Mouse (Mus musculus) common myeloid progenitor, adult 5-6 weeks (primary cell): ENCODE data around the gene 4932438A13Rik. TPM values are rescaled to one million over a fixed set of nuclear protein-coding genes. Genes with fewer than 3 reads are reported as not detected.

ENCODE experiments used
- ATAC-seq: replicated peaks from 2 replicates; pipeline ENCODE4 v1.8.0; 2016; ENCODE audit warnings: low read depth, mild to moderate bottlenecking, moderate TSS enrichment, inconsistent platforms; ENCODE audit not compliant: poor library complexity, severe bottlenecking
- total RNA-seq: library from RNA; stranded (forward); fragments of 200-1000, 187-1606 nt; gene quantifications from 2 replicates; pipeline ENCODE4 v1.2.3, GENCODE M21; 2017

Gene 4932438A13Rik
- total RNA-seq, 1 experiment from 2014 or later, result 67.3 TPM

DNA sequence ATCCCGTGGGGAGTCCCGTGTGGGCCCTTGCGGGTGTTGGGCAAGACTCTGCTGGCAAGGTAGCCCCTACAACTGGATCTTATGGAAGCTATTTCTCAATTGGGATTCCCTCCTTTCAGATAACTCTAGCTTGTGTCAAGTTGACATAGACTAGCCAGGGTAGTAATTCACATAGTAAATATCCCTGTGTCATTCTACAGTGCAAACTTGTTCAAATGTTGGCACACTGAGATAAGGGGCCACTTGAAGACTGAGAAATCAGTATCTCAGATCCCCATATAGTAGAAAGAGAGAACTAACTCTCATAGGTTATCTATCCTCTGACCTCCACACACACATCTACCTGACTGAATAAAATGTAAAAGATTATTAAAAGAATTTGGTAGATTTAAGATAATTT is 42.5 kb downstream of the 4932438A13Rik start:
- ATAC-seq, result no peak

GRCm38 (mm10) chr3:36917832-36918231 is 54.9 kb downstream of the 4932438A13Rik start:
- ATAC-seq, result no peak

GRCm38 (mm10) chr3:36918322-36918721 is 55.4 kb downstream of the 4932438A13Rik start:
- no peak for ATAC-seq

GRCm38 (mm10) chr3:36941572-36941971 is 78.7 kb downstream of the 4932438A13Rik start:
- no peak for ATAC-seq

DNA sequence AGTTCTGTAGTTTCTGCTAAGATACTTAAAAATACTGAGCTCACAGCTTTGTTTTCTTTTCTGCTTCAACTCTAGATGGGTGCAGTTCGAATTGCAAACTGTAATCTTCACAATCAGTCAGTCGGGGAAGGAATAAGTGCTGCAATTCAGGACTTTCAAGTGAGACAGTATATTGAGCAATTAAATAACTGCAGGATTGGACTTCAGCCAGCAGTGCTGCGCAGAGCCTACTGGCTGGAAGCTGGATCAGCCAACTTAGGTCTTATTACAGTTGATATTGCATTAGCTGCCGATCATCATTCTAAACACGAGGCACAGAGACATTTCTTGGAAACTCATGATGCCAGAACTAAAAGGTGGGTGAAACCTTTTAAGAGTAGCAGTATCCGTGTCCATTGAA is 79.2 kb downstream of the 4932438A13Rik start:
- no peak for ATAC-seq

DNA sequence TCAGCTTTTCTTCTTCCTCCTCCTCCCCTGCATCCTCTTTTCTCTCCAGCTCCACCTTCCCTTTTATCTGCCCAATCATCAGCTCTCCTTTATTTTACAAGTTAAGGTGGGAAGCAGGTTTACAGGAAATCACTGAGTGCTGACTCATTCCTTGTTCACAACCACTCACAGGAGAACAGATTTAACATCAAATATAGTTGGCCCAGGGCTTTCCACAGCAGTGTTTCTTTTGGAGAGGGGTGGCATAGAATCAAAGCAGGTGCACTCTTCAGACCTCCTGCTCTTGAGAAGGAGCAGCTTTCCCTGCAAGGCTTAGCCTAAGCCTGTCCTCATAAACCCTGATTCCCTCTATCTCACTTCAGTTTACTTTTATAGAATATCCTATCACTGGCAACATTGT is 80.8 kb downstream of the 4932438A13Rik start:
- ATAC-seq, result no peak

- 0 out of 2 replicates have a peak, but pooled peaks have one; percentile 32 for ATAC-seq
These were observed 175.1 kb downstream of the 4932438A13Rik start for GRCm38 (mm10) chr3:37037979-37038378.

- ATAC-seq, result no peak
These were observed 176.9 kb downstream of the 4932438A13Rik start for GRCm38 (mm10) chr3:37039811-37040210.

DNA sequence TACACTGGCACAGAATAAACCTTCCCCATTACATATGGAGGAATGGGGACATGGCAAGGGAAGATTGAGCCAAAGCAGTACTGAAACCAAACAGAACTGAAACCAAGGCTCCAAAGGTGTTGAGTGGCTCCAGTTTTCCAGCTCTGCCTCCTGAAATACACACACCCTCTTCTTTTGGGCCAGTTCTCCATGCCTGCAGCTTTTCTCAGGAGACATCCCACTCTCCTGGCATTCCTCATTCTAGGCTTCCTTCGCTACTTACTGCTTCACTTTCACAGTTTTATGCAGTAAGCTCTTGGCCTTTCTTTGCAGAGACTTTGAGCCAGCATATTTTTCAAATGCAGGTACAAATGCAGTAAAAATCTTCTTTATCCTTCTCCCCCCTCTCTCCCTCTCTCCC is 188.6 kb downstream of the 4932438A13Rik start:
- ATAC-seq, result no peak

DNA sequence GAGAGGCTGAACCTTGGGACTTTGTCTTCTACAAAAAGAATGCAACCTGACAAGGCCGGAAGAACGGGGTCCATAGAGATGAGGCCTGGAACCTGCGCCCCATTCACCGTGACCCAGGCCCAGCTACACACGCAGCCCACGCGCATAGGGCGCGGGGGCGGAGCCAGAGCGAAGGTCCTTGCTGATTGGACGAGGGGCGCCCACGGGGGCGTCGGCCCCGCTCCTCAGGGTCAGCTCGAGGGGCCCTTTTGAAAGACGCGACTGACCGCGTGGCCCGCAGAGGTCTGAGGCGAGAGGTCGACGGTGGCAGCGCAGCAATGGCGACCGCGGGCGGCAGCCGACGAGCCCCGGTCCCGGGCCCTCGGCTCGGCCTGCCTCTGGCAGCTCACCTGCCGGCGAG is 200.5 kb downstream of the 4932438A13Rik start, which contains the start of gene Adad1:
Adad1 (plus strand) TSS at position 122 of the 400 bp plus-strand sequence.
- no peak for ATAC-seq

DNA sequence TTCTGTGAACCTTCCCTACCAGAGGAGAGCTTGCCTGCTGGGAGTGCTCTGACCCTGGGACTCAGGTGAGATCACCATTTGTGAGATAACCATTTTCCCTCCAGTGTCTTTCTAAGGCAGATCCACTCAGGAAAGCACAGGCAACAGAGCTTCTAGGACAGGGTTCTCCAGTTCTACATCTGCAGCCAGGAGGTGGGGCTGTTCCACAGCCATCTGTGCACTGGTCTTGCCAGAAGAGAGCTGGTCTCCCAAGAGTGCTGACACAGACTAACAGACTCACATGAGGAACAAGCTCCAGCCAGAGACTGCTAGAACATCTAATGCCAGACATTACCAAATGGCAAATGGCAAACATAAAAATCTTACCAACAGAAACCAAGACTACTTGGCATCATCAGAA is 210.3 kb downstream of the 4932438A13Rik start:
- ATAC-seq, result no peak

GRCm38 (mm10) chr3:37084860-37085259 is 222.0 kb downstream of the 4932438A13Rik start:
- no peak for ATAC-seq

GRCm38 (mm10) chr3:37090721-37091120 is 227.8 kb downstream of the 4932438A13Rik start:
- no peak for ATAC-seq

Other genes with a start within 250 kb of the 4932438A13Rik start
- 3.2 and 6.3 TPM in 2 replicates for gene Bbs7, start 249.6 kb upstream of the 4932438A13Rik start, total RNA-seq
- not detected in 2 replicates for gene Trpc3, start 172.9 kb upstream of the 4932438A13Rik start, total RNA-seq
- gene Adad1, start 200.4 kb downstream of the 4932438A13Rik start, total RNA-seq, result not detected in 2 replicates